ENCODE assay signal across 19 mouse cellular contexts in the genomic region with DNA sequence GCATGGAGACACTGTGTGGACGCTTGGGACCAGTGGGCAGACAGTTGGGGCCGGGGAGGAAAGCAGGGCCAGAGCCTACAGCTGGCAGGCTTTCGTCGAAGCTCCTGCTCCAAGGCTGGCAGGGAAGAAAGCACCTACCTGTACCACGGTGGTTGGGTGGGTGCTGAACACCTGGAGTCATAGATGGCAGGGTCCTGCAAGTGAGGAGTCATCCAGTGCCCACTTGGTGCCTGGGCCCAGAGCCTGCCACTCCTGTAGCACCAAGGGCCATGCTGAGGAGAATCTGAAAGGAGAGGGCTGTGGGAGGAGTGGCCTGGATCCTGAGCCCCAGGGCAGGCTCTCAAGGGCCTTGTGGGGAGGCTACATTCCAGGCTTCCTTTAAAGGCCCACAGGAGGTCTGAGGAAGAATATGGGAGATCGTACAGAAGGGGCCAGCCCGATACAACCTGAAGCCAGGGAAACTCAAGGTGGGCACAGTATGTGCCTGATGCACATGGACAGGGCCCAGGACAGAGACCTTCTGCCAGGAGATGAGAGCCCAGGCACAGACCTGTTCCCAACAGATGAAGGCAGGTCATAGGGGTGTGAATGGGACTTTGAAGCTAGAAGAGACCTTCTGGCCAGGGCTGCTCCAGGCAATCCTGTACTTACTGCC. TPM values are rescaled to one million over a fixed set of nuclear protein-coding genes. Genes with fewer than 3 reads are reported as not detected.
DNase-seq lines count a peak whose midpoint lies in the region; ATAC-seq lines count a peak whose summit lies in the region.
"Had no signal": no experiment of that assay in that cellular context is flagged by ENCODE, and none has a peak within 500 bp of the region (broad histone marks: within the 10 kb centered on the region; RNA-seq: fewer than 3 reads in every experiment).

No protein-coding gene starts in this region.

- DNase-seq in forebrain, embryonic 14.5 days (ENCODE audit: low spot score): no peak
- DNase-seq in neural tube, embryonic 10.5 days (ENCODE audit: extremely low spot score, low spot score): no peak
- no peak for DNase-seq in MN1 (ENCODE audit: low spot score)
- DNase-seq: adrenal gland, postnatal 36 days; gastrocnemius, postnatal 14 days; kidney, adult 9 months; kidney, postnatal 36 days; layer of hippocampus, adult 9-11 months; liver, embryonic 13.5 days; thymus, adult 18-20 months had no signal

- H3K4me3 ChIP-seq in forebrain, embryonic 12.5 days (replicated peaks): no peak overlapping the region
- no peak overlapping the region for H3K4me3 ChIP-seq in forebrain, embryonic 14.5 days (ENCODE audit: low read depth, low read length)
- H3K4me3 ChIP-seq in neural tube, embryonic 13.5 days: no peak overlapping the region
- H3K4me3 ChIP-seq in hindbrain, embryonic 16.5 days (ENCODE audit: low read length): no peak overlapping the region
- H3K4me3 ChIP-seq in intestine, embryonic 15.5 days (replicated peaks): no peak overlapping the region
- H3K4me3 ChIP-seq: embryonic facial prominence, embryonic 15.5 days; limb, embryonic 12.5 days; liver, embryonic 13.5 days; lung, embryonic 15.5 days had no signal

- peaks cover 30% of the 10 kb centered on the region for H3K27me3 ChIP-seq in forebrain, embryonic 12.5 days
- H3K27me3 ChIP-seq in forebrain, embryonic 14.5 days (replicated peaks; ENCODE audit: control insufficient read depth, insufficient read depth, low read length): no peaks in the 10 kb centered on the region
- peaks cover 19% of the 10 kb centered on the region for H3K27me3 ChIP-seq in neural tube, embryonic 13.5 days
- no peaks in the 10 kb centered on the region; the same call in 1 of the 2 replicates for H3K27me3 ChIP-seq in hindbrain, embryonic 16.5 days (replicated peaks; ENCODE audit: control insufficient read depth, insufficient read depth, low read length)
- peaks cover 20% of the 10 kb centered on the region for H3K27me3 ChIP-seq in intestine, embryonic 15.5 days (replicated peaks)
- H3K27me3 ChIP-seq: Patski had no signal

- no peak overlapping the region for H3K4me2 ChIP-seq in forebrain, embryonic 12.5 days
- H3K4me2 ChIP-seq in forebrain, embryonic 14.5 days (ENCODE audit: low read length): no peak overlapping the region; the same call in 1 of the 2 replicates
- no peak overlapping the region for H3K4me2 ChIP-seq in neural tube, embryonic 13.5 days
- H3K4me2 ChIP-seq in hindbrain, embryonic 16.5 days (ENCODE audit: low read length): peak overlapping the region; percentile 68
- no peak overlapping the region for H3K4me2 ChIP-seq in intestine, embryonic 15.5 days (replicated peaks)
- H3K4me2 ChIP-seq: embryonic facial prominence, embryonic 15.5 days; liver, embryonic 13.5 days; lung, embryonic 15.5 days had no signal

- H3K9me3 ChIP-seq in forebrain, embryonic 12.5 days: no peaks in the 10 kb centered on the region
- H3K9me3 ChIP-seq in forebrain, embryonic 14.5 days (replicated peaks; ENCODE audit: control insufficient read depth, low read length): no peaks in the 10 kb centered on the region
- H3K9me3 ChIP-seq in neural tube, embryonic 13.5 days: no peaks in the 10 kb centered on the region
- H3K9me3 ChIP-seq in hindbrain, embryonic 16.5 days (ENCODE audit: control insufficient read depth, low read length): no peaks in the 10 kb centered on the region
- no peaks in the 10 kb centered on the region for H3K9me3 ChIP-seq in intestine, embryonic 15.5 days
- H3K9me3 ChIP-seq: embryonic facial prominence, embryonic 15.5 days; limb, embryonic 12.5 days; liver, embryonic 13.5 days; lung, embryonic 15.5 days had no signal

- no peaks in the 10 kb centered on the region for H3K36me3 ChIP-seq in forebrain, embryonic 12.5 days (replicated peaks)
- no peaks in the 10 kb centered on the region for H3K36me3 ChIP-seq in forebrain, embryonic 14.5 days (ENCODE audit: control insufficient read depth, insufficient read depth, low read length)
- H3K36me3 ChIP-seq in neural tube, embryonic 13.5 days: 0 out of 2 replicates have a peak, but pooled peaks cover 5% of the 10 kb centered on the region
- no peaks in the 10 kb centered on the region for H3K36me3 ChIP-seq in hindbrain, embryonic 16.5 days (ENCODE audit: control insufficient read depth, insufficient read depth, low read length)
- H3K36me3 ChIP-seq in intestine, embryonic 15.5 days: no peaks in the 10 kb centered on the region
- H3K36me3 ChIP-seq: embryonic facial prominence, embryonic 15.5 days; limb, embryonic 12.5 days; liver, embryonic 13.5 days; lung, embryonic 15.5 days had no signal

- no peak for ATAC-seq in forebrain, embryonic 12.5 days (ENCODE audit: low FRiP score)
- no peak for ATAC-seq in forebrain, embryonic 14.5 days
- ATAC-seq in neural tube, embryonic 13.5 days (ENCODE audit: low read depth): no peak
- ATAC-seq in hindbrain, embryonic 16.5 days: no peak
- no peak for ATAC-seq in intestine, embryonic 15.5 days
- ATAC-seq: inflammation-experienced regulatory T-cells, adult 6 months; Patski had no signal

- WGBS in forebrain, embryonic 12.5 days: 72% methylated on average over 7 of the region's 7 CpGs
- WGBS in forebrain, embryonic 14.5 days: 66% methylated on average over 7 of the region's 7 CpGs
- WGBS in neural tube, embryonic 13.5 days: 75% methylated on average over 7 of the region's 7 CpGs
- WGBS in hindbrain, embryonic 16.5 days: 72% methylated on average over 7 of the region's 7 CpGs
- WGBS in intestine, embryonic 15.5 days: 68% methylated on average over 7 of the region's 7 CpGs

- H3K4me1 ChIP-seq in forebrain, embryonic 12.5 days: peaks cover 24% of the 10 kb centered on the region
- H3K4me1 ChIP-seq in forebrain, embryonic 14.5 days (ENCODE audit: control insufficient read depth, insufficient read depth, low read length): peaks cover 21% of the 10 kb centered on the region
- peaks cover 30% of the 10 kb centered on the region for H3K4me1 ChIP-seq in neural tube, embryonic 13.5 days (replicated peaks)
- H3K4me1 ChIP-seq in hindbrain, embryonic 16.5 days (ENCODE audit: control insufficient read depth, insufficient read depth, low read depth, low read length): peaks cover 30% of the 10 kb centered on the region
- H3K4me1 ChIP-seq in intestine, embryonic 15.5 days (replicated peaks): peaks cover 7% of the 10 kb centered on the region; the same call in 1 of the 2 replicates
- H3K4me1 ChIP-seq: liver, embryonic 13.5 days had no signal

- H3K9ac ChIP-seq in forebrain, embryonic 12.5 days: 0 out of 2 replicates have a peak overlapping the region, but pooled peaks have one; percentile 18
- no peak overlapping the region for H3K9ac ChIP-seq in forebrain, embryonic 14.5 days (ENCODE audit: low read length)
- peak overlapping the region; percentile 81 for H3K9ac ChIP-seq in neural tube, embryonic 13.5 days
- peak overlapping the region; percentile 27; the same call in 1 of the 2 replicates for H3K9ac ChIP-seq in hindbrain, embryonic 16.5 days (ENCODE audit: low read depth, low read length)
- no peak overlapping the region for H3K9ac ChIP-seq in intestine, embryonic 15.5 days
- H3K9ac ChIP-seq: embryonic facial prominence, embryonic 15.5 days; limb, embryonic 12.5 days; liver, embryonic 13.5 days; lung, embryonic 15.5 days had no signal

- no peak overlapping the region for H3K27ac ChIP-seq in forebrain, embryonic 12.5 days
- no peak overlapping the region; the same call in 1 of the 2 replicates for H3K27ac ChIP-seq in forebrain, embryonic 14.5 days (ENCODE audit: low read depth, low read length)
- H3K27ac ChIP-seq in neural tube, embryonic 13.5 days (replicated peaks): no peak overlapping the region
- no peak overlapping the region for H3K27ac ChIP-seq in hindbrain, embryonic 16.5 days (ENCODE audit: low read depth, low read length)
- H3K27ac ChIP-seq in intestine, embryonic 15.5 days: no peak overlapping the region
- H3K27ac ChIP-seq: embryonic facial prominence, embryonic 15.5 days; limb, embryonic 12.5 days; liver, embryonic 13.5 days; lung, embryonic 15.5 days had no signal

RNA-seq across cellular contexts. Expression of a gene that starts 1.7 kb away (rescaled TPM):
- polyA plus RNA-seq in forebrain, embryonic 12.5 days (2016; fragmentation: Nextera tagmentation; extraction: Ambion mirVana): 101 and 113 TPM in 2 replicates
- 170 and 177 TPM in 2 replicates for polyA plus RNA-seq in forebrain, embryonic 14.5 days (2014; fragmentation: Nextera tagmentation; extraction: Ambion mirVana)
- polyA plus RNA-seq in neural tube, embryonic 13.5 days (2015; fragmentation: Nextera tagmentation; extraction: Ambion mirVana): 91.1 and 99.2 TPM in 2 replicates
- 128 and 133 TPM in 2 replicates for polyA plus RNA-seq in hindbrain, embryonic 16.5 days (2015; fragmentation: Nextera tagmentation; extraction: Ambion mirVana)
- polyA plus RNA-seq in intestine, embryonic 15.5 days (2015; fragmentation: Nextera tagmentation; extraction: Ambion mirVana): 15.5 and 18.4 TPM in 2 replicates

RNA-seq across cellular contexts. Expression of a gene that starts 36.0 kb away (rescaled TPM):
- polyA plus RNA-seq in forebrain, embryonic 12.5 days (2016; fragmentation: Nextera tagmentation; extraction: Ambion mirVana): 18.7 and 18.8 TPM in 2 replicates
- polyA plus RNA-seq in forebrain, embryonic 14.5 days (2014; fragmentation: Nextera tagmentation; extraction: Ambion mirVana): 10.6 and 13.8 TPM in 2 replicates
- 19.1 and 19.9 TPM in 2 replicates for polyA plus RNA-seq in neural tube, embryonic 13.5 days (2015; fragmentation: Nextera tagmentation; extraction: Ambion mirVana)
- 20.6 and 21.9 TPM in 2 replicates for polyA plus RNA-seq in hindbrain, embryonic 16.5 days (2015; fragmentation: Nextera tagmentation; extraction: Ambion mirVana)
- 14.7 and 16.0 TPM in 2 replicates for polyA plus RNA-seq in intestine, embryonic 15.5 days (2015; fragmentation: Nextera tagmentation; extraction: Ambion mirVana)

RNA-seq across cellular contexts. Expression of a gene that starts 45.2 kb away (rescaled TPM):
- polyA plus RNA-seq in forebrain, embryonic 12.5 days (2016; fragmentation: Nextera tagmentation; extraction: Ambion mirVana): 141 and 142 TPM in 2 replicates
- polyA plus RNA-seq in forebrain, embryonic 14.5 days (2014; fragmentation: Nextera tagmentation; extraction: Ambion mirVana): 111 and 112 TPM in 2 replicates
- polyA plus RNA-seq in neural tube, embryonic 13.5 days (2015; fragmentation: Nextera tagmentation; extraction: Ambion mirVana): 91.2 and 99.1 TPM in 2 replicates
- 80.9 and 84.8 TPM in 2 replicates for polyA plus RNA-seq in hindbrain, embryonic 16.5 days (2015; fragmentation: Nextera tagmentation; extraction: Ambion mirVana)
- polyA plus RNA-seq in intestine, embryonic 15.5 days (2015; fragmentation: Nextera tagmentation; extraction: Ambion mirVana): 86.0 and 87.1 TPM in 2 replicates

Comparison
In these comparisons a context has a peak if more than half of its experiments do, and no peak if none do; other contexts are left out.
1. H3K9ac ChIP-seq: peak in forebrain, embryonic 12.5 days (single experiment), neural tube, embryonic 13.5 days (single experiment) and hindbrain, embryonic 16.5 days (single experiment); none in forebrain, embryonic 14.5 days (single experiment) and intestine, embryonic 15.5 days (single experiment).